Mouse (Mus musculus) brain, embryonic 14.5 days (tissue): ENCODE data around the gene Pygb. TPM values are rescaled to one million over a fixed set of nuclear protein-coding genes. Genes with fewer than 3 reads are reported as not detected.

Experiments
- DNase-seq: peaks from one replicate; pipeline ENCODE4 v3.0.0-alpha.2; 2011; ENCODE audit warnings: low read depth
- CTCF ChIP-seq: fragments of 200-500 bp; IDR thresholded peaks from 2 replicates; pipeline ENCODE4 v1.5.1; 2012; ENCODE audit warnings: inconsistent platforms, mild to moderate bottlenecking, moderate library complexity, borderline replicate concordance; ENCODE audit not compliant: insufficient read depth, insufficient read length; ENCODE audit errors: extremely low read depth
- POLR2A ChIP-seq: fragments of 200-500 bp; IDR thresholded peaks from 2 replicates; pipeline ENCODE4 v1.6.1; 2012; ENCODE audit warnings: mild to moderate bottlenecking, inconsistent platforms, borderline replicate concordance; ENCODE audit not compliant: poor library complexity, insufficient read depth, insufficient read length, severe bottlenecking; ENCODE audit errors: extremely low read depth
- polyA plus RNA-seq: library from polyadenylated mRNA; depleted of rRNA; stranded (reverse); fragments of >200 nt; gene quantifications from 2 replicates; pipeline ENCODE4 v1.2.3, GENCODE M21; 2012; rRNA removed

Gene Pygb
- 56.6 and 75.8 TPM in 2 replicates for polyA plus RNA-seq

- peak; percentile 96 for DNase-seq
- TF ChIP-seq POLR2A (peak; percentile 72; the same call in 1 of the 2 replicates), CTCF (no peak)
Observed at GRCm38 (mm10) chr2:150786251-150787180, at the start of gene Pygb. TSS of gene Pygb (plus strand) at chr2:150786735.

- DNase-seq = no peak
- TF ChIP-seq POLR2A = no peak
- no peak for TF ChIP-seq CTCF
Observed at GRCm38 (mm10) chr2:150737881-150738280, 48.7 kb upstream of the Pygb start.

DNA sequence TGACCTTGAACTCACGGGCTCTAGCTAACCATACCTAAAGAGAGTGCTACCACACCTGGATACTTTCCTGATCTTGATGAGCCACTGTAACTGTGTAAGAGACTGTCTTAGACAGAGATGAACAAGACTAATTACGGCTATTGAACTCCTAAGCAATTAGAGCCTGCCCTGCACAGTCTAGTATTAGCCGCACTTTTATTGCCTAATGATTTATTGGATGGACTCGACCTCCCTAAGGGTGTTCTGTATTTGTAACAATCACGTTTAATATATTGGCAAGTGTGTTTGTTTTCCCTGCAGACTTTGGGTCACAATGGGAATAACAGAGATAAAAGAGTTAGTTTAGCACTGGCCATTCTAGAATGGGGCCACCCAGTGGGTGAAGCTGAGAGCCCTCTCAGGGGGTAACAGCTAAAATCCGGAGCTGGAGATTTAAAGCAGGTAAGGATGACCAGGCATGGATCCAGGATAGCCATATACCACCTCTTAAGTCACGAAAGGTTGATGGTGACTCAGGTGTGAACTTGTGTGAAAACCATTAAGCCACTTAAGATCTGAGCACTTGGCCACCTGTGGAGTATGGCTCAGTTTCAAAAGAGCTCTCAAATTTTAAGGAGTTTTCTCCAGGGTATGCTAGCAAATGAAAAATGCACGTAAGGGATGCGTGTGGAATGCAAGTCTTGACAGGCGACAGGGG is 46.2 kb upstream of the Pygb start:
- TF ChIP-seq CTCF (no peak), POLR2A (no peak)
- DNase-seq = no peak

GRCm38 (mm10) chr2:150741405-150741804 is 45.1 kb upstream of the Pygb start:
- TF ChIP-seq CTCF (peak; percentile 45; the same call in 1 of the 2 replicates), POLR2A (no peak)
- peak; percentile 47 for DNase-seq

DNA sequence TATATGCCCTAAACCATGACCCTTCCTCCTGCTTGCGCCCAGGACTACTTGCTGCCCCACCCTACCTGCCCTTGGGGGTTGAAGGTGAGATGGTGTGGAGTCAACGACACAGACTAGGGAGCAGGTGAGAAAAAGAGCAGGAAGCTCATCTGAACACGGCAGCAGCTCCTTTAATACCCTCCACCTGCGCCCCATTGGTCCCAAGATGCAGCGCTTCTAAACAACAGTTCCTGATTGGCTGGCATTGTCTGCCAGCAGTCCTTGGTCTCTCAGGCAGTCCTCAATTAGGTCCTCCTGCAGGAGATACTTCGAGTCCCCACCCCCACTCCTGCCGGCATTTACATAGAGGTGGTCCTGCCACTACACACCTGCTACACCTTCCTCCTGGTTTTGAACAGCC is 41.5 kb upstream of the Pygb start:
- TF ChIP-seq POLR2A = no peak
- TF ChIP-seq CTCF = no peak
- no peak for DNase-seq

GRCm38 (mm10) chr2:150748854-150749253 is 37.7 kb upstream of the Pygb start, which contains the start of gene Entpd6:
TSS of gene Entpd6 (plus strand) at chr2:150749042.
- TF ChIP-seq POLR2A (peak; percentile 48; the same call in 1 of the 2 replicates), CTCF (peak; percentile 90)
- DNase-seq = peak; percentile 98

DNA sequence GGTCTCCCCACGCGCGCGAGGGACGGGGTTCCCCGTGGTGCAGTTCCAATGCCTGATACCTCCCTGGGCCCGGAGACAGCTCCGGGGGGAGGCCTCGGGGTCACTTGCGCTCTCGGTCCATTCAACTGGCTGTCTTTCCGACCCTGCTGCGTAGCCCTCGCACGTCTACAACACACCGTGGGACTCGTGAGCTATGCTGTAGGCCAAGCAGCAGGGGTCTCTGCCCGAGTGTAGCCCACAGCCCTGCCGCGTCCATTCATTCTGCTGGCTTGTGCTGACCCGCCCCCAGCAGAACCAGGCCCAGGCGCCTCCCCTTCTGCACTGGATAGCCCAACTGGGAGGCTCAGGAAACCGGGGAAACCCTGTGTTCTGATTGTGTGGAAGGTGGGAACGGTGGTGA is 37.3 kb upstream of the Pygb start:
- TF ChIP-seq CTCF (no peak), POLR2A (no peak)
- DNase-seq = no peak

GRCm38 (mm10) chr2:150750129-150750979 is 36.2 kb upstream of the Pygb start:
- no peak for DNase-seq
- TF ChIP-seq POLR2A (no peak), CTCF (peak; percentile 35; the same call in 1 of the 2 replicates)

DNA sequence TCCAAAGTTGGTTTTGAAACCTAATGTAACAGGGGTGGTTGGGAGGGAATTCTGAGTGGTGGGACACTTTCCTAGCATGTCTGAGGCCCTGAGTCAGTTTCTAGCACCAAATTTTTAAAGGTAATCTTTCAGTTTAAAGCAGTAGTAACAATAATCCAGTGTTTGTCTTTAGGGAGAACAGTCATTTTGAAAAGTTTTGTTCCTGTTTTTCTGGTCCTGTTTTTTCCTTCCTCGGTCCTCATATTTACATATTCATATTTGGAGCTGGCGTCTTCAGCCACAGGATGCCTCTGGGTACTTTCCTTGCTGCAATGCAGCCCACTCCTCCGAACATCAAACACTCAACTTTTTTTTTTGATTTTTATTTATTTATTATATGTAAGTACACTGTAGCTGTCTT is 31.5 kb upstream of the Pygb start:
- TF ChIP-seq POLR2A = no peak
- TF ChIP-seq CTCF = no peak
- DNase-seq = no peak

- DNase-seq = peak; percentile 16
- TF ChIP-seq POLR2A = no peak
- no peak for TF ChIP-seq CTCF
Observed at GRCm38 (mm10) chr2:150761476-150761875, 25.1 kb upstream of the Pygb start.

- TF ChIP-seq CTCF (no peak), POLR2A (no peak)
Observed at GRCm38 (mm10) chr2:150765619-150766018, 20.9 kb upstream of the Pygb start.

More at GRCm38 (mm10) chr2:150765619-150766018, 20.9 kb upstream of the Pygb start:
- DNase-seq = peak; percentile 90
